8 mouse cellular contexts compared by ENCODE assay signal in genomic region chr2:27425751-27426405, GRCm38 (mm10). TPM values are rescaled to one million over a fixed set of nuclear protein-coding genes. Genes with fewer than 3 reads are reported as not detected.
A peak's percentile ranks its signal among the peaks of the same experiment; 100 is the strongest.
DNase-seq lines count a peak whose midpoint lies in the region; ATAC-seq and TF ChIP-seq lines count a peak whose summit lies in the region.

No protein-coding gene starts in this region.

- peak overlapping the region; percentile 89 for H3K4me3 ChIP-seq in heart, embryonic 15.5 days
- peak overlapping the region; percentile 92 for H3K4me3 ChIP-seq in limb, embryonic 12.5 days (replicated peaks)
- peak overlapping the region; percentile 92 for H3K4me3 ChIP-seq in midbrain, postnatal 0 days (ENCODE audit: low read depth, low read length)

- H3K27me3 ChIP-seq in heart, embryonic 15.5 days, result peaks cover 9% of the 10 kb centered on the region; the same call in 1 of the 2 replicates
- H3K27me3 ChIP-seq in limb, embryonic 12.5 days, result no peaks in the 10 kb centered on the region
- H3K27me3 ChIP-seq in midbrain, postnatal 0 days (ENCODE audit: insufficient read depth, low read length), result no peaks in the 10 kb centered on the region

- TF ChIP-seq POLR2A in brain, embryonic 14.5 days (IDR thresholded peaks at IDR 0.05; ENCODE audit: borderline replicate concordance, extremely low read depth, insufficient read depth, insufficient read length, poor library complexity, severe bottlenecking), result no peak

- peaks cover 55% of the 10 kb centered on the region for H3K4me1 ChIP-seq in heart, embryonic 15.5 days (replicated peaks)
- H3K4me1 ChIP-seq in limb, embryonic 12.5 days (replicated peaks), result peaks cover 39% of the 10 kb centered on the region
- peaks cover 11% of the 10 kb centered on the region; the same call in 1 of the 2 replicates for H3K4me1 ChIP-seq in midbrain, postnatal 0 days (ENCODE audit: insufficient read depth, low read length)

- DNase-seq in lung, adult 18-20 months, result peak; percentile 33 to 36
- no peak for DNase-seq in lung, postnatal 14 days
- DNase-seq in brain, embryonic 14.5 days (ENCODE audit: low read depth), result peak; percentile 47
- no peak for DNase-seq in midbrain, postnatal 0 days (ENCODE audit: low spot score)
- DNase-seq in natural killer cell, adult 2 months (ENCODE audit: low spot score in 2 of 2), result no peak
- DNase-seq in right cerebral cortex, adult 18-20 months, result no peak

- ATAC-seq in heart, embryonic 15.5 days (replicated peaks; ENCODE audit: insufficient number of reproducible peaks, insufficient read depth, low FRiP score, low read depth), result 0 out of 2 replicates have a peak, but pooled peaks have one; percentile 1
- no peak for ATAC-seq in limb, embryonic 12.5 days (ENCODE audit: insufficient number of reproducible peaks, insufficient read depth, low FRiP score, low TSS enrichment, low read depth)
- peak; percentile 24; the same call in 1 of the 2 replicates for ATAC-seq in midbrain, postnatal 0 days (ENCODE audit: low FRiP score)

- H3K4me2 ChIP-seq in heart, embryonic 15.5 days, result peak overlapping the region; percentile 98
- peak overlapping the region; percentile 99 for H3K4me2 ChIP-seq in limb, embryonic 12.5 days
- peak overlapping the region; percentile 99 for H3K4me2 ChIP-seq in midbrain, postnatal 0 days (ENCODE audit: low read depth, low read length, poor library complexity, severe bottlenecking)

- H3K27ac ChIP-seq in heart, embryonic 15.5 days, result peak overlapping the region; percentile 71
- peak overlapping the region; percentile 80 for H3K27ac ChIP-seq in limb, embryonic 12.5 days
- H3K27ac ChIP-seq in midbrain, postnatal 0 days (ENCODE audit: low read depth, low read length), result no peak overlapping the region

- no peaks in the 10 kb centered on the region for H3K36me3 ChIP-seq in heart, embryonic 15.5 days
- 0 out of 2 replicates have a peak, but pooled peaks cover 3% of the 10 kb centered on the region for H3K36me3 ChIP-seq in limb, embryonic 12.5 days
- H3K36me3 ChIP-seq in midbrain, postnatal 0 days (ENCODE audit: insufficient read depth, low read length), result no peaks in the 10 kb centered on the region

- no peak for TF ChIP-seq CTCF in brain, embryonic 14.5 days (IDR thresholded peaks at IDR 0.05; ENCODE audit: borderline replicate concordance, extremely low read depth, insufficient read depth, insufficient read length)
- no peak for TF ChIP-seq CTCF in midbrain, postnatal 0 days (IDR thresholded peaks at IDR 0.05)

- no peaks in the 10 kb centered on the region for H3K9me3 ChIP-seq in heart, embryonic 15.5 days (replicated peaks)
- no peaks in the 10 kb centered on the region for H3K9me3 ChIP-seq in limb, embryonic 12.5 days
- H3K9me3 ChIP-seq in midbrain, postnatal 0 days (ENCODE audit: low read length), result no peaks in the 10 kb centered on the region

- peak overlapping the region; percentile 78 for H3K9ac ChIP-seq in heart, embryonic 15.5 days
- H3K9ac ChIP-seq in limb, embryonic 12.5 days (replicated peaks), result peak overlapping the region; percentile 91
- peak overlapping the region; percentile 77 for H3K9ac ChIP-seq in midbrain, postnatal 0 days (replicated peaks; ENCODE audit: low read length, poor library complexity, severe bottlenecking)

- under 1% methylated on average over 60 of the region's 60 CpGs for WGBS in heart, embryonic 15.5 days
- under 1% methylated on average over 60 of the region's 60 CpGs for WGBS in limb, embryonic 12.5 days
- under 1% methylated on average over 58 of the region's 60 CpGs for WGBS in midbrain, postnatal 0 days

RNA-seq across cellular contexts. Expression of gene Vav2, which starts 1.0 kb away (rescaled TPM):
- 52.9 and 55.0 TPM in 2 replicates for polyA plus RNA-seq in brain, embryonic 14.5 days (2012; rRNA removed)
- polyA plus RNA-seq in heart, embryonic 15.5 days (2015; fragmentation: Nextera tagmentation; extraction: Ambion mirVana), result 3.1 and 4.8 TPM in 2 replicates
- polyA plus RNA-seq in limb, embryonic 12.5 days (2016; fragmentation: Nextera tagmentation; extraction: Ambion mirVana), result 8.0 and 8.5 TPM in 2 replicates
- total RNA-seq in midbrain, postnatal 0 days (2014; rRNA removed), result 33.6 and 34.8 TPM in 2 replicates
- polyA plus RNA-seq in midbrain, postnatal 0 days (2015; fragmentation: Nextera tagmentation; extraction: Ambion mirVana), result 6.4 TPM in 2 replicates

RNA-seq across cellular contexts. Expression of gene Brd3os, which starts 16.2 kb away (rescaled TPM):
- polyA plus RNA-seq in brain, embryonic 14.5 days (2012; rRNA removed), result 31.5 and 33.8 TPM in 2 replicates
- polyA plus RNA-seq in heart, embryonic 15.5 days (2015; fragmentation: Nextera tagmentation; extraction: Ambion mirVana), result 3.0 and 4.8 TPM in 2 replicates
- polyA plus RNA-seq in limb, embryonic 12.5 days (2016; fragmentation: Nextera tagmentation; extraction: Ambion mirVana), result 10.7 and 11.5 TPM in 2 replicates
- 32.9 and 44.2 TPM in 2 replicates for total RNA-seq in midbrain, postnatal 0 days (2014; rRNA removed)
- 42.5 and 47.4 TPM in 2 replicates for polyA plus RNA-seq in midbrain, postnatal 0 days (2015; fragmentation: Nextera tagmentation; extraction: Ambion mirVana)

Comparison
In these comparisons a context has a peak if more than half of its experiments do, and no peak if none do; other contexts are left out.
1. DNase-seq: peak in lung, adult 18-20 months (2 of 2) and brain, embryonic 14.5 days (single experiment); none in lung, postnatal 14 days (single experiment), midbrain, postnatal 0 days (single experiment), natural killer cell, adult 2 months (0 of 2) and right cerebral cortex, adult 18-20 months (single experiment).
2. Peak in every context shown above with its lines, with median percentiles within 50 percentile points of each other: H3K4me2 ChIP-seq, H3K4me3 ChIP-seq and H3K9ac ChIP-seq.